Mouse (Mus musculus): ENCODE measurements around the gene Txn2.
A peak's percentile ranks its signal among the peaks of the same experiment; 100 is the strongest.

Txn2 gene

DNA sequence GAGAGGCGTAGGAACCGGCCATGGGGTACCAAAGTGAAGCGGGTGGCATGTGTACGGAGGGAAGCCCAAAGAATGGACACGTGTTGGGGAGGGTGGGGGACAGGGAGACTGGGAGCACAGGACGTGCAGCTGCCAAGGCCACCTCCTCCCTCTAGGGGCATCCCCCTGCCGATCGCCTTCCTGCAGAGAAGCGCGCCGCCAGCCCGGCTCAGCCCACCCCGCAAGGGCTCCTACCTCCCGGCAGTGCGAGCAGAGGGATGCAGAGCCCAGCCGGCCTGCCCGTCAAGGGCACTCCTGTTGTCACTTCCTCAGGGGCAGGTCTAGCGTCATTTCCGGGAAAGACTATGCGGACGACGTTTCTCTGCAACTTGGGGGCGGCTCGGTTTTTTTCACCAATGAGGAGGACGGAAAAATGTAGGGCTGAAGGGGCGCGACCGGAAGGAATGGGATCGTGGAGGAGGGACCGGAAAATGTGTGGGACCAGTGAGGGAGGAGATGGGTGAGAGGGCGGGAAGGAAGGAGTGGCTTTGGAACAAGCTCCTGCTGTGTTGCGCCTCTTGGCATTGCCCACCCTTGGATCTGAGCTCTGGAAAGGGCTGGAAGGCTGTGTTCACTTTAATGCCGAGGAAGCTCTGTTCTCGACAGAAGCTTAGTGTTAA is at the start of gene Txn2:
TSS of gene Txn2 (minus strand) at position 334 of the 659 bp plus-strand sequence.
- peak; percentile 98 for DNase-seq (ENCODE audit: low read depth)

DNA sequence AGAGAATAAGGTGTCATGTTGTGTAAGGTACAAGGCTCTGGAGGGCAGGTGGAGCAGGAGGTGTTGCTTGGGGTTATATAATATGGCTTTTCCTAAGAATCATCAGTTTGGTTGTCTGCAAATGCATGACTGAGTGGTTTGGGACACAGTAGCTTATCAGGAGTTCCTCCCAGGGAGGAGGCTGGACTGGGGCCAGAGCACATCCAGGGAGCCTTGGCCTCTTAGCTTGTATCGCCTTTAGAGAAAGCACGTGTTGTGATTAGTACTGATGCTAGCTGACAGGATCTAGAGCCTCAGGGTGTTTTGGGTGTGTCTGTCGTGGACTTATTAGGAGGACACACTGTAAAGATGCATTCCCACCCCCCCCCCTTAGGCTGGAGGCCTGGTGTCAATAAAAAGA is 48.9 kb upstream of the Txn2 start:
- DNase-seq (ENCODE audit: low read depth): no peak

DNA sequence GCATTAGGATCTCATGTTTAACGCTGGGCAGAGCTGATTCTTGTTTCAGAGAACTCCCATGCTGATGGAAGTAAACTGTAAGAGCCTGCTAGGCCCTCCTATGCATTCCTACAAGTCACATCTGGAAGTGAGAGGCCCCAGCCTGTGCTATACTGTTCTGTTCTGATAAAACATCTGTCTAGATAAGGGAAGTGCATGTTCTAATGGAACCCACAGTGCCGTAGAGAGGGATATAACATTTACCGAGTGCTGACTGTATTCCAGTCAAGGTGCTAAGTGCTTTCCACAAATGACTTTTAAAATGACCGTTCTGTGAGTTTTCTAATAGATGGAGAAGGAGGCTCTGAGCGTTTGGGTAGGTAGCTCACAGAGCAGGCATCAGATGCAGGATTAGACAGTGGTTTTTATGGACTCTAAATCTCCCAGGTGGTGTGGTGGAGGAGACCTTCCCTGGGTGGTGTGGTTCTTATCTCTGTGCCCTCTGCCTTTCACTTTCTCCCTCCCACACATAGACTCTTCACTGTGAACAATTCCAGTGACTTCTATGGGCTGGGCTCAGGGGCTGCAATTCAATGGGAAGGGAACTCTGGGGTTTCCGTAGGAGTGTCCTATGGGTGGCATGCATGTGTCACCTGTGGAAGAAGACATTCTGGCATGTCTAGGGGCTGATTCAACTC is 45.5 kb upstream of the Txn2 start:
- DNase-seq (ENCODE audit: low read depth): no peak

DNA sequence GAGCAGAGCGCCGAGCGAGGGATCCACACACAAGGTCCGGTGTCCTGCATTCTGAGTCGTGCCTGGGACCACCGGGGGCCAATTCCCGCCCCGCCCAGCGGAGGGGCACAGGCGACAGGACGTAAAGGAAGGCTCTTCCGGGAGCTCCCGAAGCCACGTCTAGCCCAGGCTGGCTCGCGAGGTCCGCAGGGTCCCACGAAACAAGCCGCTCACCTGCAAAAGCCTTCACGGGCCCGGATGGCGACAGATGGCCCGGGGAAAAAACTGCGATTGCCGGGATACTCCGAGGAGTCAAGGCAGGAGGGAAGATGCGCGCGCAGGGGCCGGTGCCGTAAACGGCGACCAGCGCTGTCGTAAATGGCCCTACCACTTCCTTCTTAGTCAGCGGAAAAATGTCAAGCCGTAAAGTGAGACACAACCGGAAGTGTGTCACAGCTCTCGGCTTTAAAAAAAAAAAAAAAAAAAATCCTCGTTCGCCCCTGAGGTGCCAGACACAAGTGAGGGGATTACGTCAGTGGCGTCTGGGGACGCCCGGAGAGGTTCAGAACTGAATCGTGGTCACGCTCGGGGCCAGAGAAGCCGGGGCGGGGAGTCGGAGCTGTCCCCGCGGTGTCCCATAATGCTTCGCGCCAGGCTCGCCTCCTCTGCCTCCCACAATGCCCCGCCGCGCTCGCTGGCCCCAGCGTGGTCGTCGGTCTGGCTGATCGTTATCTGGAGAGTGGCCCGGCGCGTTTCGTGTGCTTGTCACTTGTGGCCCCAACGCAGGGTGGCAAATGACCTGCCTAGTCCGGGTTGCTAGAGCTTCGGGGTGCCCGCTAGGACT is 41.9 kb upstream of the Txn2 start, which contains the start of gene Eif3d:
TSS of gene Eif3d (minus strand) at position 344 of the 823 bp plus-strand sequence.
- peak; percentile 98 for DNase-seq (ENCODE audit: low read depth)

DNA sequence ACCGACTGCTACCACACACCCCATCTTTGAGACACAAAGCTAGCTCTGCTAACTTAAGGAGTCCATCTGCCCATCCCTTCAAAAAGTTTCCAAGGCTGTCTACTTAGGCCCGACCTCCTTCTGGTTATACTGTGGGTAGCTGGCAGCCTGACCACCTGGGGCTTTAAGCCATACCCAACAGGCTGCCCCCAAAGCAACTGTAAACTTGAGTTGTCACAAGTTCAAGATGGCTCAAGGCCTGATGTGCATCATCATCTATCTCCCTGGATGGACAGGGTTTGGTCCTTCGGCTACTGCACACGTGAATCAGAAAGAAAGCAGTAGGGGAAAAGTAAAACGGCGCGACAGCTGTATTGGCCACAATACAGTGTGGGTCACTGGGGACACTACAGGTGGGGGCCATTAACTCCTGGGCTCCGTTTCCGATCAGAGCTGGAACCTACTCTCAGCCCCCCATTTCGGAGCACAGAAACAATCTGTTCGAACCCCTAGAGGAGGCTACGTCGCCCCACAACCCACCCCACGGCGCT is 41.2 kb upstream of the Txn2 start:
- peak; percentile 44 for DNase-seq (ENCODE audit: low read depth)

DNA sequence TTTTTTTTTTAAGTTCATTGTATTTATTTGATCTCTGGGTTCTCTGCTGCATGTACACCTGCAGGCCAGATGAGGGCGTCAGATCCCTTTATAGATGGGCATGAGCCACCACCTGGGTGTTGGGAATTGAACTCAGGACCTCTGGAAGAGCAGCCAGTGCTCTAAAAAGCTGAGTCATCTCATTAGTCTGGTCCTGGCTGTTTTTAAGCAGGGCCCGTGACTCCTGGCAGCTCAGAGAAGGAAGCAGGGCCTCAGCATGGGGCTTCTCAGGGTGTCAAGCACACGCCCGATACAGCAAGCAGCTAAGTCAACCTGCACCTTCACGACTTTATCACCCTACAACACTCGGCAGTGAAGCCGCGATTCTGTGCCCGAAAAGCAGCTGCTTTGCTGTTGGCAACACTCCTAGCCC is 36.3 kb upstream of the Txn2 start:
- no peak for DNase-seq (ENCODE audit: low read depth)

DNA sequence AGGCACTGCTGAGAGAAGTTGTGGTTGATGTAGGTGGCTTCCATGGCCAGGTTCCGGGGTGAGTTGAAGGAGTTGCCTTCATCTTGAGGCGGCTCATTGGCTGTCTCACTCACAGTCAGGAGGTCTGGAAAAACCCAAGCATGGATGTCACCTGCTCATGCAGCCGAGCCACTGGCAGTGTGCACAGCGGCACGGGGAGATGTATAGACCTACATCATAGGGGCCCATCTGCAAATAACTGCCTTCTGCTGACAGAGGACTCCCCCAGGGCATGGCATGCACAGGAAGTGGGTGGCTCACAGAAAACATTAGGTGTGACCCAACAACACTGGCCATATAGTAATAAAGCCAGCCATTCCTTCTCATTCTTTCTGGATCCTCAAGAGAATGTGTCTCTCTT is 33.6 kb upstream of the Txn2 start:
- no peak for DNase-seq (ENCODE audit: low read depth)

DNA sequence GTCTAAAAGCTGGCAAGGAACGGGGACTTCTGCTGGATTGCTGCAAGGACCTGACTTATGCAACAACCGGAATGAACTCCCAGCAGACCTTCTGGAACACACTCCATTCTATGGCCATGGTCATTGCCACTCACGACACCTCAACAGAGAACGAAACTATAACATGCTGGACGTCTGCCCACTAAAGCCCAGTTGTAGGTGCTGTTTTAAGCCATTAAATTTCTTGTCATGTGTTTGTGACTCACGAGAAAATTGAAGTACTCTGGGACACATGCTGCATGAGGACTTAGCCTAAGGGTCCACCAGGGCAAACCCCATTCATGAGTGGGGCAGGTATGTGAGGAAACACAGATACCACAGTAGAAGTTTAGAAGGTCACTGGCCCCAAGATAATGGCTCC is 31.9 kb upstream of the Txn2 start:
- no peak for DNase-seq (ENCODE audit: low read depth)

DNA sequence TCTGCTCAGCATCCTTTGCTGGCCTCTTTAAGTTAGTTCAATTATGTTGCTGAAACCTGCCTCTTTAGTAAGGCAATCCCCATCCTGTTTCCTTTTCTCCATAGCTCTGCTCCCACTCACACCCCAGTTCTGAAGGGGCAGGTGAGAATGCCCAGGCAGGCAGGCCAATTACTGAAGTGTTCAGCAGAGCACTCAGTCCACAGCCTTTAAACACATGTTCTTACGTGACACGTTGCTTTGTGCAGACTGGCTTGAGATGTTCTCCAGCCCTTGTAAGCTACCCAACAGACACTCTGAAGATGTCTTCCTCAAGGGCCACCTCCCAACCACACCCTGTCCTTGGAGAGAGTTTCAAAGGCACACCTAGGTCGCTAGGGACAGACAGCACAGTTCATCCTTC is 29.3 kb upstream of the Txn2 start:
- no peak for DNase-seq (ENCODE audit: low read depth)

DNA sequence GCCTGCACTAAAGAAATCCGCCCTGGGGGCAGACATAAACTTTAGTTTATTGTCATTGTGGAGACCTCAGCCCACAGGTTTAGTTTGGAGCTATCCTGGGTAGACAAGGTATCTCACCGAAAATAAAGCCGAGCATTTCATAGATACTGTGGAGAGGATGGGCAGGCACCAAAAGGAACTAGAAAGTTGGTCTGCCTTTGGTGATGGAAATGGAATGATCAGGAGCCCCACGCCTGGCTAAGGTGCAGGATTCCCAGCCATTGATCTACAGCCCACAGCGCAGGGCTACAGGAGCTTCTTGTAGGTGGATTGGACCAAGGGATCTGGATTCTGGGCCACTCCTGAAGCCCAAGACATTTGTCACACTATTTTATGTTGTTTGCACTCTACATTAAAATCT is 28.8 kb upstream of the Txn2 start:
- DNase-seq (ENCODE audit: low read depth): no peak

DNA sequence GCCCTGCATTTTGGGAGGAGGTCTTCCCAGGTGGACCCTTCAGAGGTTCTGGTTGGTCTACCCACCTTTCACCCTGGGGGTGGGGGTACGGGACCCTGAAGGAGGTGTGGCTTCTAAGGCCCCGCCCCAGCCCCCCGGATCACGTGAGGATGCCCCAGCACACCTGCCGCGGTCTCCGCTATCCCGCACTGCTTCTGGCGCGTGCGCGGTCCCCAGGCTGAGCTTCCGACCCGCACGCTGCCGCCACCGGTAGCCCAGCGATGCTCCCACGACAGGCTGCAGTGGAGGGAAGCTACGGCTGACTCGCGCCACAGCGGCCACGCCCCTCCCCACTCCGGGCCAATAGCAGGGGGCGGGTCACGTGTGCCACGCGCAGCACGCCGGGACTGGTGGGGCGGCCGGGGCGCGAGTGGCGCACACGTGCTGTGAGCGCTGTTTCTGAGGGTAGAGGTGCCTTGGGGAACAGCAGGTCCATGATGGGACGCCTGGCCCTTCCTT is 27.6 kb upstream of the Txn2 start, which contains the start of gene Foxred2:
TSS of gene Foxred2 (minus strand) at position 319 of the 498 bp plus-strand sequence.
- no peak for DNase-seq (ENCODE audit: low read depth)

DNA sequence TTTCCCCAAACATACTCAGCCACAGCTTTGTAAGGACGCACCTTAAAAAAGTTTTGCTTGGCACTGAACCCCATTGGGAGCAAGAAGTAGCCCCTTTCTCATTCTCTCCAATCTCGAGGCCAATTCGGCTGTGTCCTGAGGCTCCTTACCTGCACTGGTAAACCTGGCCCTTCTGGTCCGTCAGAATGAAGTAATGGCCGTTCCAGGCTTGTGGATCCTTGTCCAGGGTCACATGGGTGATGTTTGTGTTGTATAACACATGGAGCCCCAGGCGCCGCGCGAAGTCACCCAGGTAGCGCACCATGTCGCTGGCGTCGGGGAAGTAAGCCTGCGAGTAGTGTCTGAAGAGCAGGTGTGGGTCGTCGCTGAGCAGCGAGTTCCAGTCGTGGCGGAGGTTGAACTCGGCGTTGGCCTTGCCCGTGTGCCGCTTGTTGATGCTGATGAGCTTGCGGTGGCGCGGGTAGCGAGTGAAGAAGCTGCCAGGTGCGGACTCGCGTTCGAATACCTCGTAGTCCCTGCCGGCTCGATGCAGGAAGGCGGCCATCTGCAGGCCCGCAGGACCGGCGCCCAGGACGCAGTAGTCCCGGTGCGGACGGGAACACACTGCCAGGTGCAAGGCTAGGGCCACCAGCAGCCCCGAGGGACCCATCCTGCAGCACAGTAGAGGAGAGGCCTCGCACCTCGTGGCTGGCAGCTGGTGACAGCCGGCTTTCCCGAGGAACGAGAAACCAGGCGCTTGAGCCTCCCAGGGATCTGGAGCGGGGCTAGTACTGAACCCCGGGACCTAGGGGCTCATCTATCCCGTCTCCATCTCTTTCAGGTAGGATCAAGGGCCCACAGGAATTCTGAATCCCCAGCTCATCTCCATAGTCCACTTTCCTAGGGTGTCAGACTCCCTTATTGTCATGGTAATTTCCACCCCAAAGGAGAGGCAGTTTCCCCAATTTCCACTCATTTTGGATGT is 26.9 kb upstream of the Txn2 start:
- no peak for DNase-seq (ENCODE audit: low read depth)

DNA sequence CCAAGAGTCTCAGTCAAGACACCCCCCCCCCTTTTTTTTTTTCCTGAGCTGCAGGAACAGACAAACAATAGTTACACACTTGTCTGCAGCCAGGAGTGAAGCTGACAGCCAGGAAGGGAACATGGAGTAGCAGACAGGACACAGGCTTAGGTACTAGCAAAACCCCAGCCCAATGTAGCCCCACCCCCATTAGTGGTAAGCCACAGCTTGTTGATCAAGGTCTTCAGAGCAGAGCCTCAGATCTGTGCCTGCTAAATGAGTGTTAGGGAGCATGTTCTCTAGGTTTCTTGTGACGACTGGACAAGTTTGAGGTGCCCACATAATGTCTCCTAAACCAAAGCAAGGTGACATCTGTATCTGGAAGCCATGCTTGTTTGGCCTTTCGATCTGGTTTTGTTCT is 25.6 kb upstream of the Txn2 start:
- no peak for DNase-seq (ENCODE audit: low read depth)

DNA sequence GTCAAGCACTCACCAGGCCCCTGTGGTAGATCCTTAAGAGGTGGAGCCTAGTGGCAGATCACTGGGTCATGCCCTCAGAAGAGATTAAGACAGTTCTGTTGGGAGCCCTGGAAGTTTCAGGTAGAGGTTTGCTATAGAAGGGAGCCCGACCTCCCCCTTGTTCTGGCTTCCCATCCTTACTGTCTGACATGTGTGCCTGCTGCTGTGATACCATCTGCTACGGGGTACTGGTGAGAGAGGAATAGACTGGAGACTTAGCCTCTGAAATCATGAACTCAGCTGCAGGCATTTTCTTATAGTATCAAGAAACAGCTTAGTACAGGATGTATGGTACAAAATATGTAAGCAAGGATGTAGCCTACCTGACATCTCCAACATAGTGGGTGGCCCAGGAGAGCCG is 24.1 kb upstream of the Txn2 start:
- no peak for DNase-seq (ENCODE audit: low read depth)

DNA sequence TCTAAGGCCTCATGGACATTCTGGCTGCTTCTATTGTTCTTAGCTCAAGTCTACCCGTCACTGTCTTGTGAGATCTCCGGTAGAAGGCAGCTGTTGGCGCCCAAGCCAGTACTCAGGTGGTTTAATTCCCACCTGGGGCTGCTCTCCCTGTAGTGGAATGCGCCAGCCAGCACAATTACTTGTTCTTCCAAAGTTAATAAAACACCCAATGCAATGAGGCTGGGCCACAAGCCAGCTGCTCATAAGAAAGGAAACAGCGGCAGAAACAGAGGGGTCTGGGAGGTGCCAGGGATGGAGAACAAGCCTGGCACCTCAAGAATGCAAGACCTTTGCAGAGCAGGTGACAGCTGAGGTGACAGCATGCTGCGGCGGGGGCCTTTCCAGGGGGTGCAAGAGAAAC is 20.3 kb upstream of the Txn2 start:
- no peak for DNase-seq (ENCODE audit: low read depth)

DNA sequence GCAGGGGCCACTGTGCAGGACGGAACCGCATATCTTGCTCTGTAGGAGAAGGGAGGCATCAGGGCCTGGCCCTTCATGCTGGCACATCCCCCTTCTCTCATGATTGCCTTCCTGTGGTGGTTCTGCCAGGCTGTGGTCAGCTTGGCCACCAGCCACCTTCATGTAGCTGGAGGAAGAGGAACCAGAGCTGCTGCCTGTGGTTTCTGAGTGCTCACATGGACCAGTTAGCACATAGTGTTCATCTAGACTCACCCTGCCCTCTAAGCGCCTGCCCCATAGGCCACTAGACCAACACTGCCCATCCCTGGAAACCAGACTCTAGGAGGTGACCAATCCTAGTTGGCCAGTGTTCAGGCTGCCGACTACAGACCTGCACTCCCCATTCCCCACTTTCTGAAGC is 16.9 kb upstream of the Txn2 start:
- peak; percentile 83 for DNase-seq (ENCODE audit: low read depth)

DNA sequence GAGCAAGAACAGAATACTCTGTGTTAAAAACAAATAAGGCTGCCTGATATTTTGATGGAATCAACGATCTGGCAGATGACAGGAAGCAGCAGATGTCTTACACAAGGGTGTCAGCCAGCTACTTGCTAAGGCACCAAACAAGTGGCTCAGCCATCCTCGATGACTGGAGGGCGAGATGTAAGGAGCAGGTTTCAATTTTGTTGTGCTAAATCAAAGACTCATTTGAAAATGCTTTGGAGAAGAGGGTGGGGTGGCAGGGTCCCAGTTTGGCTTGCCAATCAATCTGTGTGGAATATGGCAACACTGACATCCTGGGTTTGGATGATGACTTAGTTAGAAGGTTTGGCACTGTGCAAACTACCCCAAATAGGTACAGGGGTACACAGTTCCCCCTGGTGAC is 12.8 kb upstream of the Txn2 start:
- DNase-seq (ENCODE audit: low read depth): no peak

DNA sequence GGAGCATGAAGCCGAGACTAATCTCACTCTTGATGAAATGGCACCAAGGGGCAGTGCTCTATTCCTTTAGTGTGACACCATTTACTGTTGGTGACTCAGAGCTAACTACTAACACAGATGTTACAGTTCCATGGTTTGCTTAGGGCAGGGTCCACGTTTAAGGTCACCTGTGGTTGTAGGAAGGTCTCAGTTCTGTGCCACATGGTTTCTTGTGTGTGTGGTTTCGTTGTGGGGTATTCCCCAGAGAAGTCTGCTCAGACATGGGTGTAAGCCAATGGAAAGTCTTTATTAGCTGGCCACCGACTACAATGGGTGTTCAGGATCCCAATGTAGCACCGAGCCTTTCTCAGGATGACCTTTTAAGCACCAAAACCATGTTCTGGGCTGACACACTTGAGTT is 9.7 kb upstream of the Txn2 start:
- DNase-seq (ENCODE audit: low read depth): no peak

DNA sequence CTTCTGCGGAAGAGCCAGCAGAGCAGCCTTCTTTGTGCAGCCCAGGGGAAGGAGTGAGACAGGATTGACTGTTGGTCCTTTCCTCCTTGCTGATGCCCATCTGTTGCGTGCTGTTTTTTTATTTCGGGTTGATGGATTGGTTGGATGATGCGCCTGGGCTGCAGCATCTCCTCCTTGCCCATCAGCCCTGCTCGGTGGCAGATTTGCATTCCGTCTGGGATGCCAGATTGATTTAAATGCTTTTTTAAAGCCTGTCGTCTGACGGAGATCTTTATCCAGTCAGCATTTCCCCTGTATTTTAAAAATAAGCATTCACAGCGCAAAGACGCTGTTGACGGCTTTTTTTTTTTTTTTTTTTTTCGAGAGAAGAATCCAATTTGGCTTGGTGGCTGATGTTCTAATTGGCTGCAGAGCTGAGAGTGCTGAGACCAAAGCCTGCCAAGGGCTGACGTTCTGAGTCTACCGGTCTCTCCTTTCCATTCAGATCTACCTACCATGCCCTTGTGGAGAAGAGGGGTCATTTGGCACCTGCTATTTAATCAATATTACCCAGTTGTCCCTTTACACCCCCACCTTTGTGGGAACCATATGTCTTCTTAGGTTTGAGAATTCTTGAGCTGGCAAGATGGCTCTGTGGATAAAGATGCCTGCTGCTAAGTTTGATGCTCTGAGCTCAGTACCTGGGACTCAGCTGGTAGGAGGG is 7.0 kb upstream of the Txn2 start:
- no peak for DNase-seq (ENCODE audit: low read depth)

DNA sequence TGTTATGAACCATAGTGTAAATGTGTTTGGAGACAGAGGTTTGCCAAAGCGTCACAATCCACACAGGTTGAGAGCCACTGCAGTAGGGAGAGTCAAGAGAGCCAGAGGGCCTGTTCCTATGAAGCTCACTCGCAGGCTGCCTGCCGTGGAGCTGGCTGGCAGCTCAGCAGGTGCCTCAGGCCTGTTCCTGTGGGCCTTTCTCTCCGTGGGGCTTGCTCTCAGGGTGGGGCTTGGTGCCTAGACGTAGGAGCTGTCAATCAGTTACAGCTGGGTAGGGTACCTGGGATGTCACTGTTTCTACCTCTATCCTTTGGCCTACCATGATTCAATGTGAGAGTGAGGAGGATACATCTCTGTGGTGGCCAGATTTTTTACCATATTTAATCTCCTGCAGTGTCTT is 6.2 kb upstream of the Txn2 start:
- DNase-seq (ENCODE audit: low read depth): no peak

DNA sequence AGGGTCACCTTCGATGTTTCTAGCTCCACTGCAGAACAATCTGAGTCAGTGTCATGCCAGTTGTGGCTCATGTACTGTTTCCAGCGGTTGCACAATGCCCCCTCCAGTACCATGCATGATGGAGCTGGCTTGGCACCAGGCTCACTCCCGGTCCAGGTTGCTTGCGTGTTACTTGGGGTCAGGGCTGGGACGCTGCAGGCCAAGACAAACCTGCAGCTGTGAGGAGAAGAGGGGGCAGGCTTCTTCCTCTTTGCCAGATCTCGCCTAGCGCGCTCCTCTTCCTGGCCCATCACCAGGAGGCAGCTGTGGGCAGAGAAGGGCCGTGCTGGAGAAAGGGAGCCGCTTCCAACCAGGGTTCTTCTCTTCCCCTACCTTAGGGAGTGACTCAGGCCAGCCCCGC is 5.5 kb upstream of the Txn2 start:
- peak; percentile 75 for DNase-seq (ENCODE audit: low read depth)

Data from NIH3T3 (cell line).